15 mouse cellular contexts compared by ENCODE assay signal in genomic region chr7:120913332-120913731, GRCm38 (mm10). TPM values are rescaled to one million over a fixed set of nuclear protein-coding genes. Genes with fewer than 3 reads are reported as not detected.
DNase-seq lines count a peak whose midpoint lies in the region; ATAC-seq and TF ChIP-seq lines count a peak whose summit lies in the region.
"Had no signal": no experiment of that assay in that cellular context is flagged by ENCODE, and none has a peak within 500 bp of the region (broad histone marks: within the 10 kb centered on the region; RNA-seq: fewer than 3 reads in every experiment).

No protein-coding gene starts in this region.

- TF ChIP-seq EP300 in stomach, postnatal 0 days (optimal IDR thresholded peaks at IDR 0.05): no peak

- no peak overlapping the region for H3K4me2 ChIP-seq in hindbrain, postnatal 0 days (ENCODE audit: low read depth, low read length)
- H3K4me2 ChIP-seq in hindbrain, embryonic 14.5 days (replicated peaks): no peak overlapping the region
- no peak overlapping the region for H3K4me2 ChIP-seq in stomach, postnatal 0 days (replicated peaks; ENCODE audit: low read depth)
- H3K4me2 ChIP-seq: forebrain, embryonic 13.5 days; liver, embryonic 15.5 days; midbrain, embryonic 12.5 days; neural tube, embryonic 12.5 days had no signal

- no peaks in the 10 kb centered on the region for H3K9me3 ChIP-seq in hindbrain, postnatal 0 days (ENCODE audit: low read length)
- H3K9me3 ChIP-seq in hindbrain, embryonic 14.5 days (ENCODE audit: control insufficient read depth, low read length): no peaks in the 10 kb centered on the region
- no peaks in the 10 kb centered on the region for H3K9me3 ChIP-seq in stomach, postnatal 0 days (ENCODE audit: control insufficient read depth, low read length)
- H3K9me3 ChIP-seq: forebrain, embryonic 13.5 days; liver, embryonic 15.5 days; midbrain, embryonic 12.5 days; neural tube, embryonic 12.5 days had no signal

- H3K27me3 ChIP-seq in hindbrain, postnatal 0 days (ENCODE audit: insufficient read depth, low read length): no peaks in the 10 kb centered on the region
- no peaks in the 10 kb centered on the region for H3K27me3 ChIP-seq in hindbrain, embryonic 14.5 days (ENCODE audit: control insufficient read depth, insufficient read depth, low read length)
- no peaks in the 10 kb centered on the region for H3K27me3 ChIP-seq in thymus, adult 2 months (ENCODE audit: control insufficient read depth, insufficient read depth, low read length)
- H3K27me3 ChIP-seq in stomach, postnatal 0 days (ENCODE audit: control insufficient read depth, insufficient read depth, low read length): no peaks in the 10 kb centered on the region
- H3K27me3 ChIP-seq: forebrain, embryonic 13.5 days; liver, embryonic 15.5 days; midbrain, embryonic 12.5 days; neural tube, embryonic 12.5 days had no signal

- 44% methylated on average over 1 of the region's 1 CpGs for whole genome bisulfite sequencing in hindbrain, postnatal 0 days
- WGBS in hindbrain, embryonic 14.5 days: 47% methylated on average over 1 of the region's 1 CpGs
- 39% methylated on average over 1 of the region's 1 CpGs for WGBS in thymus, adult 2 months
- 47% methylated on average over 1 of the region's 1 CpGs for WGBS in stomach, postnatal 0 days

- 0 out of 2 replicates have a peak, but pooled peaks have one; percentile 7 for TF ChIP-seq CTCF in hindbrain, postnatal 0 days (IDR thresholded peaks at IDR 0.05; ENCODE audit: low read depth)
- TF ChIP-seq CTCF in thymus, adult 2 months (IDR thresholded peaks at IDR 0.05; ENCODE audit: borderline replicate concordance, control insufficient read depth, extremely low read depth, insufficient read depth, low read length, poor library complexity): no peak
- TF ChIP-seq CTCF in stomach, postnatal 0 days (IDR thresholded peaks at IDR 0.05; ENCODE audit: low read depth): peak; percentile 57

- peak; percentile 25 for DNase-seq in hindbrain, postnatal 0 days (ENCODE audit: low spot score)
- no peak for DNase-seq in hindbrain, embryonic 14.5 days (ENCODE audit: low spot score)
- peak; percentile 18 for DNase-seq in thymus, adult 2 months
- DNase-seq in thymus, adult 18-20 months: no peak
- DNase-seq in NIH3T3 (ENCODE audit: low read depth): peak; percentile 62
- no peak for DNase-seq in stomach, postnatal 0 days (ENCODE audit: low spot score)
- DNase-seq in gastrocnemius, postnatal 25 days: no peak
- DNase-seq: adrenal gland, adult 8-10 months; heart, postnatal 4 days; kidney, adult 2 months; layer of hippocampus, postnatal 36 days had no signal

- no peak for TF ChIP-seq POLR2A in thymus, adult 2 months (IDR thresholded peaks at IDR 0.05; ENCODE audit: control insufficient read depth, extremely low read depth, insufficient read depth, low read length, poor library complexity)

- H3K4me3 ChIP-seq in hindbrain, postnatal 0 days (ENCODE audit: low read length): no peak overlapping the region
- H3K4me3 ChIP-seq in hindbrain, embryonic 14.5 days (replicated peaks; ENCODE audit: low read length): no peak overlapping the region
- no peak overlapping the region for H3K4me3 ChIP-seq in thymus, adult 2 months (ENCODE audit: control insufficient read depth, insufficient read depth, low read length)
- no peak overlapping the region for H3K4me3 ChIP-seq in stomach, postnatal 0 days (ENCODE audit: low read depth, low read length)
- H3K4me3 ChIP-seq: forebrain, embryonic 13.5 days; liver, embryonic 15.5 days; midbrain, embryonic 12.5 days; neural tube, embryonic 12.5 days had no signal

- no peak overlapping the region for H3K27ac ChIP-seq in hindbrain, postnatal 0 days
- no peak overlapping the region for H3K27ac ChIP-seq in hindbrain, embryonic 14.5 days
- no peak overlapping the region for H3K27ac ChIP-seq in thymus, adult 2 months (ENCODE audit: control insufficient read depth, insufficient read depth, low read length)
- no peak overlapping the region for H3K27ac ChIP-seq in stomach, postnatal 0 days (replicated peaks)
- H3K27ac ChIP-seq: forebrain, embryonic 13.5 days; liver, embryonic 15.5 days; midbrain, embryonic 12.5 days; neural tube, embryonic 12.5 days had no signal

- H3K9ac ChIP-seq in hindbrain, postnatal 0 days (replicated peaks; ENCODE audit: low read length): no peak overlapping the region
- no peak overlapping the region for H3K9ac ChIP-seq in hindbrain, embryonic 14.5 days
- H3K9ac ChIP-seq in stomach, postnatal 0 days (ENCODE audit: low read length): no peak overlapping the region
- H3K9ac ChIP-seq: forebrain, embryonic 13.5 days; liver, embryonic 15.5 days; midbrain, embryonic 12.5 days; neural tube, embryonic 12.5 days had no signal

- no peaks in the 10 kb centered on the region for H3K4me1 ChIP-seq in hindbrain, postnatal 0 days (ENCODE audit: insufficient read depth, low read length)
- no peaks in the 10 kb centered on the region for H3K4me1 ChIP-seq in hindbrain, embryonic 14.5 days (replicated peaks; ENCODE audit: control insufficient read depth, insufficient read depth, low read length)
- no peaks in the 10 kb centered on the region for H3K4me1 ChIP-seq in thymus, adult 2 months (replicated peaks; ENCODE audit: control insufficient read depth, insufficient read depth, low read length)
- no peaks in the 10 kb centered on the region for H3K4me1 ChIP-seq in stomach, postnatal 0 days (replicated peaks; ENCODE audit: control insufficient read depth, insufficient read depth)

- no peak for ATAC-seq in hindbrain, postnatal 0 days
- ATAC-seq in hindbrain, embryonic 14.5 days (ENCODE audit: low FRiP score): no peak
- no peak for ATAC-seq in stomach, postnatal 0 days (ENCODE audit: low FRiP score, low TSS enrichment)
- ATAC-seq: forebrain, embryonic 13.5 days had no signal

- H3K36me3 ChIP-seq in hindbrain, postnatal 0 days (ENCODE audit: insufficient read depth, low read length): no peaks in the 10 kb centered on the region
- no peaks in the 10 kb centered on the region for H3K36me3 ChIP-seq in hindbrain, embryonic 14.5 days (replicated peaks; ENCODE audit: control insufficient read depth, insufficient read depth)
- H3K36me3 ChIP-seq in thymus, adult 2 months (ENCODE audit: control insufficient read depth, insufficient read depth, low read length): no peaks in the 10 kb centered on the region
- no peaks in the 10 kb centered on the region for H3K36me3 ChIP-seq in stomach, postnatal 0 days (ENCODE audit: control insufficient read depth, insufficient read depth, low read length)
- H3K36me3 ChIP-seq: liver, embryonic 15.5 days; midbrain, embryonic 12.5 days; neural tube, embryonic 12.5 days had no signal

RNA-seq across cellular contexts. Expression of gene Polr3e, which starts 4.2 kb away (rescaled TPM):
- total RNA-seq in hindbrain, postnatal 0 days (2014; rRNA removed): 21.1 and 25.2 TPM in 2 replicates
- polyA plus RNA-seq in hindbrain, postnatal 0 days (2015; fragmentation: Nextera tagmentation; extraction: Ambion mirVana): 17.1 and 20.0 TPM in 2 replicates
- 16.6 and 17.9 TPM in 2 replicates for polyA plus RNA-seq in hindbrain, embryonic 14.5 days (2014; fragmentation: Nextera tagmentation; extraction: Ambion mirVana)
- 18.6 and 22.0 TPM in 2 replicates for polyA plus RNA-seq in thymus, adult 2 months (2012; rRNA removed)
- 16.1 and 17.7 TPM in 2 replicates for polyA plus RNA-seq in stomach, postnatal 0 days (2015; fragmentation: Nextera tagmentation; extraction: Ambion mirVana)
- total RNA-seq in gastrocnemius, postnatal 25 days (2021): 10 to 100 TPM in 1 of 2 experiments, 1 to 10 TPM in 1; 9.0 to 11.0 TPM

Comparison
In these comparisons a context has a peak if more than half of its experiments do, and no peak if none do; other contexts are left out.
1. DNase-seq: peak in hindbrain, postnatal 0 days (single experiment), thymus, adult 2 months (single experiment) and NIH3T3 (single experiment); none in hindbrain, embryonic 14.5 days (single experiment), thymus, adult 18-20 months (0 of 2), stomach, postnatal 0 days (single experiment) and gastrocnemius, postnatal 25 days (single experiment).